Mouse (Mus musculus): ENCODE measurements around the gene Tspan4.

DNA sequence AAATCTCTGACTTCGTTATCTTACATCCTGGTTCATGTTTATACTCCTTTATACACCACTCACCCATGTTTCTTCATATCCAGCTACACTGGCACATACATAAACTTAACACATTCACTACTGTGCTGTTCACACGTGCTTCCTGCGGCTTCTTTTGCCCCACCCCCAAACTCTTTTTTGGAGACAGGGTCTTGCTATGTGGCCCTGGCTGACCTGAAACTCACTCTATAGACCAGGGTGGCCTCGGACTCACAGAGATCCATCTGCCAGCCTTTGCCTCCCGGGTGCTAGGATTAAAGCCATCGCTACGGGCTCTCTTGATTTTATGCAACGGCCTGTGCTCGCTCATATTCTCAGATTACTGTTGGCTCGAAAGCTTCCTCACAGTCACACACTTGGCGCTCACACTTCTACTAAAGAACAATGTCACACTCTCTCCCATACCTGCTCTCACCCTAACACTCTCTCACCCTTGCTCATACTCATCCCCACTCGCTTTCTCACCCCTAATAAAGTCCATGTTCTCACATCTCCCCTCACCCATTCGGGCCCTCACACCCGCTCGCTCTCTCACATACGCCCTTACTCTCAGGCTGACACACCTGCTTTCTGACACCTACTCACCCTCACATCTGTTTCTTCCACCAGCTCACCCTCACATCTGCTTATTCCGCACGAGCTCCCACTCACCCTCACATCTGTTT, 64.0 kb downstream of the Tspan4 start:
- TF ChIP-seq POLR2A (IDR thresholded peaks at IDR 0.05; ENCODE audit: borderline replicate concordance, control insufficient read depth, low read depth, low read length) (no peak), CTCF (IDR thresholded peaks at IDR 0.05; ENCODE audit: control insufficient read depth, insufficient read depth, low read length) (no peak)
